Mouse (Mus musculus): ENCODE data around the gene Cyp2c23.

DNA sequence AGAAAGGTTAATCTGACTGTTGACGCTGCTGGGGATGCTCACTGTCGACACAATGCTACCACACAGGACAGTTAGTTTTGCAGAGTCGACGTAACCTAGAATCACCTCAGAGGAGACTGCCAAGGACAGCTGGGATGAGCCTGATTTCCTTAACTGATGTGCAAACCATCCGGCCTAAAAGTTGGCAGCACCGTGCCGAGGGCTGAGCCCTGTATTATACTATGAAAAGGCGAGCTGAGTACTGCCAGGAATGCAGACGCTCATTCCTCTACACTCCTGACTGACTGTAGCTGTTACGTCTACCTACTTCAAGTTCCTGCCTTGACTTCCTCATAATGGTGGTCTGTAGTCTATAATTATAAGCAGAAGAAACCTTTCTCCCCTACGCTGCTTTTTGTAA lies 46.0 kb upstream of the Cyp2c23 start:
- TF ChIP-seq CTCF (IDR thresholded peaks at IDR 0.05; ENCODE audit: low read depth, low read length) = no peak
- no peak for TF ChIP-seq POLR2A (IDR thresholded peaks at IDR 0.05; ENCODE audit: borderline replicate concordance, low read depth, low read length)

Data from bone marrow macrophage, adult 2 months (primary cell).